Mouse (Mus musculus) urinary bladder, postnatal 25 days (tissue): ENCODE measurements around the gene Gbf1.
A peak's percentile ranks its signal among the peaks of the same experiment; 100 is the strongest.

ENCODE experiments used
- DNase-seq: peaks from one replicate; pipeline ENCODE4 v3.0.0; 2022; ENCODE audit warnings: low spot score

Gbf1 gene

GRCm38 (mm10) chr19:46223118-46223517 is 70.8 kb downstream of the Gbf1 start:
- no peak for DNase-seq

- DNase-seq, result no peak
These were observed 72.6 kb downstream of the Gbf1 start for GRCm38 (mm10) chr19:46224882-46225281.

- no peak for DNase-seq
These were observed 73.2 kb downstream of the Gbf1 start for GRCm38 (mm10) chr19:46225506-46225905.

- DNase-seq, result no peak
These were observed 74.0 kb downstream of the Gbf1 start for GRCm38 (mm10) chr19:46226295-46226694.

GRCm38 (mm10) chr19:46227300-46227699 is 75.0 kb downstream of the Gbf1 start:
- DNase-seq, result no peak

GRCm38 (mm10) chr19:46234450-46234849 is 82.1 kb downstream of the Gbf1 start:
- DNase-seq, result no peak

GRCm38 (mm10) chr19:46236658-46237057 is 84.3 kb downstream of the Gbf1 start:
- DNase-seq, result no peak

GRCm38 (mm10) chr19:46240246-46240645 is 87.9 kb downstream of the Gbf1 start:
- DNase-seq, result no peak

GRCm38 (mm10) chr19:46242416-46242815 is 90.1 kb downstream of the Gbf1 start:
- DNase-seq, result no peak

- no peak for DNase-seq
These were observed 92.3 kb downstream of the Gbf1 start for GRCm38 (mm10) chr19:46244628-46245027.

- no peak for DNase-seq
These were observed 96.7 kb downstream of the Gbf1 start for GRCm38 (mm10) chr19:46248991-46249390.

- DNase-seq, result peak; percentile 9
These were observed 101.9 kb downstream of the Gbf1 start for GRCm38 (mm10) chr19:46254163-46254752.

GRCm38 (mm10) chr19:46264762-46265161 is 112.5 kb downstream of the Gbf1 start:
- no peak for DNase-seq

- no peak for DNase-seq
These were observed 123.0 kb downstream of the Gbf1 start for GRCm38 (mm10) chr19:46275307-46275706.

- DNase-seq, result no peak
These were observed 130.0 kb downstream of the Gbf1 start for GRCm38 (mm10) chr19:46282081-46282849.

GRCm38 (mm10) chr19:46284686-46285085 is 132.4 kb downstream of the Gbf1 start:
- DNase-seq, result no peak

GRCm38 (mm10) chr19:46285631-46286030 is 133.3 kb downstream of the Gbf1 start:
- DNase-seq, result no peak

- DNase-seq, result no peak
These were observed 133.7 kb downstream of the Gbf1 start for GRCm38 (mm10) chr19:46286047-46286446.

GRCm38 (mm10) chr19:46286926-46287325 is 134.6 kb downstream of the Gbf1 start:
- no peak for DNase-seq

- no peak for DNase-seq
These were observed 135.3 kb downstream of the Gbf1 start for GRCm38 (mm10) chr19:46287566-46287965.

- no peak for DNase-seq
These were observed 138.3 kb downstream of the Gbf1 start for GRCm38 (mm10) chr19:46290535-46291105.

- DNase-seq, result no peak
These were observed 144.6 kb downstream of the Gbf1 start for GRCm38 (mm10) chr19:46296938-46297337.

- DNase-seq, result no peak
These were observed 148.2 kb downstream of the Gbf1 start for GRCm38 (mm10) chr19:46300294-46301045.
